Mouse (Mus musculus) forebrain, embryonic 15.5 days (tissue): ENCODE results near the gene Pet117. TPM values are rescaled to one million over a fixed set of nuclear protein-coding genes. Genes with fewer than 3 reads are reported as not detected.
"Not testable (repeated sequence)": the region's sequence is repeated elsewhere in the genome, so short reads cannot be mapped to it uniquely, and the experiment has no call there.

Source experiments
- ATAC-seq: fragments of 200-750 bp; cut with Nextera tagmentation; replicated peaks from 2 replicates; pipeline ENCODE4 v1.8.0; 2017; ENCODE audit warnings: mild to moderate bottlenecking, moderate TSS enrichment, moderate library complexity
- H3K27ac ChIP-seq: fragments of 300-500 bp; sonication (generic); replicated peaks from 2 replicates; pipeline ENCODE4 v1.5.1; 2015; ENCODE audit warnings: mild to moderate bottlenecking, inconsistent platforms
- H3K27me3 ChIP-seq: fragments of 300-500 bp; sonication (generic); 2 replicates; pipeline ENCODE4 v1.6.1; 2015; ENCODE audit warnings: inconsistent platforms
- H3K36me3 ChIP-seq: fragments of 300-500 bp; sonication (generic); 2 replicates; pipeline ENCODE4 v1.6.1; 2015; ENCODE audit warnings: mild to moderate bottlenecking, inconsistent platforms
- H3K4me1 ChIP-seq: fragments of 300-500 bp; sonication (generic); 2 replicates; pipeline ENCODE4 v1.6.1; 2015; ENCODE audit warnings: inconsistent platforms
- H3K4me2 ChIP-seq: fragments of 300-500 bp; sonication (generic); replicated peaks from 2 replicates; pipeline ENCODE4 v1.6.1; 2015; ENCODE audit warnings: mild to moderate bottlenecking, inconsistent platforms
- H3K4me3 ChIP-seq: fragments of 300-500 bp; sonication (generic); 2 replicates; pipeline ENCODE4 v1.5.1; 2015; ENCODE audit warnings: mild to moderate bottlenecking, inconsistent platforms
- H3K9ac ChIP-seq: fragments of 300-500 bp; sonication (generic); replicated peaks from 2 replicates; pipeline ENCODE4 v1.6.1; 2015; ENCODE audit warnings: mild to moderate bottlenecking, inconsistent platforms
- H3K9me3 ChIP-seq: fragments of 300-500 bp; sonication (generic); 2 replicates; pipeline ENCODE4 v1.6.1; 2016; ENCODE audit warnings: inconsistent platforms
- WGBS: fragments of 180-500 bp; shearing (Covaris S2); methylation state at CpG from one replicate; pipeline ENCODE4 v1.1.7; 2015; ENCODE audit warnings: mixed read lengths; 5-methylcytosine and 5-hydroxymethylcytosine counted together
- polyA plus RNA-seq: library from polyadenylated mRNA; unstranded; fragments of >200 nt; fragmentation: Nextera tagmentation; extraction: Ambion mirVana; gene quantifications from 2 replicates; pipeline ENCODE4 v1.2.1, GENCODE M21; 2015

Gene Pet117
- polyA plus RNA-seq, 1 experiment from 2014 or later, result not detected

DNA sequence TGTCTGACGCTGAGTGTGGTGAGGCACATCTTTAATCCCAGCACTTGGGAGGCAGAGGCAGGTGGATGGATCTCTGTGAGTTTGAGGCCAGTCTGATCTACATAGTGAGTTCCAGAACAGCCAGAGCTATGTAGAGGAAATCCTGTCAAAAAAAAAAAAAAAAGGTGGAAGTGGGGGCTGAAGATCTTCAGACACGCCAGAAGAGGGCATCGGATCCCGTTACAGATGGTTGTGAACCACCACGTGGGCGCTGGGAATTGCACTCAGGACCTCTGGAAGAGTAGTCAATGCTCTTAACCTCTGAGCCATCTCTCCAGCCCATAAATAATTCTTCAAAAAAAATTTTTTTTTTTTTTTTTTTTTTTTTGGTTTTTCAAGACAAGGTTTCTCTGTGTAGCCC, 30.6 kb upstream of the Pet117 start:
- peaks cover 26% of the 10 kb centered on the region for H3K27me3 ChIP-seq
- H3K9me3 ChIP-seq, H3K4me2 ChIP-seq, H3K27ac ChIP-seq, H3K4me1 ChIP-seq, H3K36me3 ChIP-seq, ATAC-seq, H3K9ac ChIP-seq, H3K4me3 ChIP-seq: not testable (repeated sequence)
- 72% methylated on average over 6 of the region's 6 CpGs for WGBS

DNA sequence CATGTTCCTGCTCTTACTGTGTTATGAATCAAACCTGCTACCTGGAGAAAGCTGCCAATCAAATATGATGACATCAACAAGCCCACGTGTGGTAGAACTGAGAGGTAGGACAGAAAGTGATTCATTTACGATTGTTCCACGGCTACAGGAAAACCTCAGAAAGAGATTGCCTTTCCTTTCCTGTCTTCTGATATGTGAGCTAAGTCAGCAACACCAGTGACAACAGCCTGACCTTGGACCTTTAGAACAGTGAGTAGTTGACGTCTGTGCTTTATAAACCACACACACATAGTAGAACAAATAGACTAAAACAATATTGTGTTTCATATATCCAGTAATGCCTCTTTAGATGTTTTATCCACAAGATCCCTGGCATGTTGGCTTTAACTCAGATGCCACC, 25.6 kb upstream of the Pet117 start:
- Histone ChIP-seq H3K9ac (no peak overlapping the region), H3K27me3 (no peaks in the 10 kb centered on the region), H3K9me3 (no peaks in the 10 kb centered on the region), H3K4me3 (no peak overlapping the region), H3K4me1 (no peaks in the 10 kb centered on the region), H3K4me2 (no peak overlapping the region), H3K36me3 (no peaks in the 10 kb centered on the region), H3K27ac (no peak overlapping the region)
- 88% methylated on average over 4 of the region's 4 CpGs for WGBS
- no peak for ATAC-seq

DNA sequence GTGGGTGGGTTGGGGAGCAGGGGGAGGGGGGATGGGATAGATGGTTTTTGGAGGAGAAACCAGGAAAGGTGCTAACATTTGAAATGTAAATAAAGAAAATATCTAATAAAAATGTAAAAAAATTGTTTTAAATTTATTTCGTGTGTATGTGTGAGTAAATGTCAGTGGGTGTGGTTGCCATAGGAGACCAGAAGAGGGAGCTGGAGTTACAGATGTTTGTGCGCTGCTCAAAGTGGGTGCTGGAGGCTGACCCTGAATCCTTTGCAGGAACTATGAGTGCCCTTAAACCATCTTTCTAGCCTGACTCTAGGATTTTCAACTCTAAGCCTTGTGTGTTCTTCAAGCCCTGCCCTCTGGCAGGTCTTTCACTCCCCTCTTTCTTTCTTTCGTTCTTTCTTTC, 20.3 kb upstream of the Pet117 start:
- no peak for ATAC-seq
- Histone ChIP-seq H3K4me3 (no peak overlapping the region), H3K9ac (no peak overlapping the region), H3K27ac (no peak overlapping the region), H3K27me3 (no peaks in the 10 kb centered on the region), H3K4me1 (no peaks in the 10 kb centered on the region), H3K4me2 (no peak overlapping the region), H3K36me3 (no peaks in the 10 kb centered on the region), H3K9me3 (no peaks in the 10 kb centered on the region)
- 59% methylated on average over 3 of the region's 3 CpGs for WGBS

GRCm38 (mm10) chr2:144352843-144353242, 16.0 kb upstream of the Pet117 start:
- H3K36me3 ChIP-seq, result no peaks in the 10 kb centered on the region
- 89% methylated on average over 11 of the region's 11 CpGs for whole genome bisulfite sequencing
- H3K9me3 ChIP-seq, result no peaks in the 10 kb centered on the region
- H3K4me3 ChIP-seq, result no peak overlapping the region
- ATAC-seq, result no peak
- no peaks in the 10 kb centered on the region for H3K4me1 ChIP-seq
- H3K9ac ChIP-seq, result no peak overlapping the region
- H3K27ac ChIP-seq, result no peak overlapping the region
- H3K4me2 ChIP-seq, result no peak overlapping the region
- H3K27me3 ChIP-seq, result no peaks in the 10 kb centered on the region

DNA sequence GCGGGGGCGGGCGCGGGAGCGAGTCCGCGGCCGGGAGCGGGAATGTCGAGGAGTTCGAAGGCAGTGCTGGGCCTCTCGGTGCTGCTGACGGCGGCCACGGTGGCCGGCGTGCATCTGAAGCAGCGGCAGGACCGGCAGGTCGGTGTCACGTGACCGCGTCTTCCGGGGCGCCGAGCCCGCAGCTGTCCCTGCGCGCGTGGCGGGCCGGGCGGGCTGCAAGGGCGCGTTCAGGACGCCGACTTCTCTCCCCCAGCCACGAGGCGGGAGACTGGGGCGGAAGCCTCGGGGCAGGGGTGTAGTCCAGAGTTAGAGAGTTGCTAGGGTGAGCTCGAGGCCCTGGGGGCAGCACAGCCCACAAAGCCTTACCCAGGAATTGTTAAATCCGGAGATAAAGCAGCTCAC, 225 bp downstream of the Pet117 start:
- H3K27ac ChIP-seq, result peak overlapping the region; percentile 96
- peak overlapping the region; percentile 87 for H3K9ac ChIP-seq
- no peaks in the 10 kb centered on the region for H3K27me3 ChIP-seq
- H3K4me2 ChIP-seq, result peak overlapping the region; percentile 60
- WGBS, result 0% methylated on average over 42 of the region's 43 CpGs
- ATAC-seq, result peak; percentile 92
- peaks cover 16% of the 10 kb centered on the region for H3K4me1 ChIP-seq
- H3K4me3 ChIP-seq, result peak overlapping the region; percentile 79
- H3K36me3 ChIP-seq, result peaks cover 11% of the 10 kb centered on the region
- no peaks in the 10 kb centered on the region for H3K9me3 ChIP-seq

- Histone ChIP-seq H3K4me3 (peak overlapping the region; percentile 79), H3K9ac (peak overlapping the region; percentile 87), H3K4me2 (peak overlapping the region; percentile 60), H3K27me3 (no peaks in the 10 kb centered on the region), H3K36me3 (peaks cover 16% of the 10 kb centered on the region), H3K4me1 (peaks cover 16% of the 10 kb centered on the region), H3K9me3 (no peaks in the 10 kb centered on the region), H3K27ac (peak overlapping the region; percentile 96)
- under 1% methylated on average over 12 of the region's 12 CpGs for WGBS
- 0 out of 2 replicates have a peak, but pooled peaks have one; percentile 17 for ATAC-seq
Measured at GRCm38 (mm10) chr2:144369511-144369910, 715 bp downstream of the Pet117 start.

DNA sequence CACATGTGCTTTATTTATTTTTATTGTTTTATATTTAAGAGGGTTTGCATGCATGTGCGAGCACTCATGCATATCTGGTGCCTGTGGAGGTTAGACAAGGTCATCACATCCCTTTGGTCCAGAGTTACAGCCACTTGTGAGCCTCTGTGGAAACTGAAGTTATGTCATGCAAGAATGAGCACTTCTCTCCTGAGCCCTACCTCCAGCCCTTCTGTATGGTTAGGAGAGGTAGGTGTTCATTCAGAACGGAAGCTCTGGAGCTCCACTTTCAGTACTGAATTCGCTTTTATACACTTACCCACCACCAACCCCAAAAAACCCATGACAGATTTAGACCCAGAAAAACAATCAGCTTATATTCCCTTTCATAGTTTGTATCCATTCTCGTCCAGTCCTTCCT, 2.8 kb downstream of the Pet117 start:
- ATAC-seq, result no peak
- Histone ChIP-seq H3K4me1 (peaks cover 16% of the 10 kb centered on the region), H3K36me3 (peaks cover 34% of the 10 kb centered on the region), H3K9me3 (no peaks in the 10 kb centered on the region), H3K27me3 (no peaks in the 10 kb centered on the region), H3K9ac (no peak overlapping the region), H3K4me3 (no peak overlapping the region), H3K27ac (no peak overlapping the region), H3K4me2 (no peak overlapping the region)
- 90% methylated on average over 4 of the region's 4 CpGs for WGBS

DNA sequence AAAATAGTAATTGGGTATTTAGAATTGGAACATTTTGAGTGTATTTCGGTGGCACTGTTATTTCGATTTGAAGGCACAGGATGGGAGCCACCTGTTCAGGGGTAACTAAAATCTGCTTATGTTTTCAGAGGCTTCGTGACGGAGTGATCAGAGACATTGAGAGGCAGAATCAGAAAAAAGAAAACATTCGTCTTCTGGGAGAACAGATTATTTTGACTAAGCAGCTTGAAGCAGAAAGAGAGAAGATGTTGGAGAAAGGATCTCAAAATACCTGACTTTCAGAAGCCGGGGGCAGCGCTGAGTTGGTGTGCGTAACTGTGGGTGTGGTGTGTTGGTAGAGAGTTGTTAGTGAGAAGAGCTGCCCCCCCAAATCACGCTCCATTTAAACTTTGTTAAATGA, 4.3 kb downstream of the Pet117 start:
- H3K36me3 ChIP-seq, result peaks cover 44% of the 10 kb centered on the region
- WGBS, result 91% methylated on average over 9 of the region's 9 CpGs
- H3K9me3 ChIP-seq, result no peaks in the 10 kb centered on the region
- no peaks in the 10 kb centered on the region for H3K27me3 ChIP-seq
- no peak overlapping the region for H3K9ac ChIP-seq
- no peak overlapping the region for H3K4me2 ChIP-seq
- peaks cover 16% of the 10 kb centered on the region for H3K4me1 ChIP-seq
- H3K4me3 ChIP-seq, result no peak overlapping the region
- no peak overlapping the region for H3K27ac ChIP-seq
- no peak for ATAC-seq

DNA sequence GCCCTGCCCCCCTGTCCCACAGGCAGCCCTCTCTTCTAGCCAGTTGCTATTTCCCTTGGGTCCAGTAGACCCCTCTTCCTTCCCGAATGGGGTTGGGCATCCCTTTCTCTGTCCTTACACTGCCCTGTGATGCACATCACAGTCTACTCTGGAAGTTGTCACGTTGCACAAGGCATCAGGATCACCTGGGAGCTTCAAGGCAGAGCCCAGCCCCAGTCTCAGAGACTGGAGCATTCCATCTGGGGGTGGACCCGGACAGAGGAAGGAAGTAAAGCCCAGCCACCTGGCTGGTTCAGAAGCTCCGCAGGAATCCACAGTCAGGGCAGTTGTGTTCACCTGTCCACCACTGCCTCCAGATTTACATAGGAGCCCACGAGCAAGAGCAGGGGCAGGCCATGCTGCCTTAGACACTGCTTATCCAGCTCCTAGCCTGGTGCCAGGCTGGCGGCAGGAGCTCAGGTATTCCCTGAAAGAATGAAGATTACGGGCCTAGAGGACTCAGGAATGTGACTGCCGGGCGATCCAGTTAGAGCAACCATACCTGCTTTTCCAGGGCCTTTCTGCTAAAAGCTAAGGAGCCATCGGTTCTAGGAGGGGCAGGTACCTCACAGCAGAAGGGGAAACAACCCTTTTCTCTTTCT, 6.4 kb downstream of the Pet117 start:
- Histone ChIP-seq H3K36me3 (peaks cover 63% of the 10 kb centered on the region), H3K4me3 (no peak overlapping the region), H3K27me3 (no peaks in the 10 kb centered on the region), H3K27ac (no peak overlapping the region), H3K4me2 (no peak overlapping the region), H3K4me1 (peaks cover 7% of the 10 kb centered on the region), H3K9ac (no peak overlapping the region), H3K9me3 (no peaks in the 10 kb centered on the region)
- WGBS, result 92% methylated on average over 10 of the region's 10 CpGs
- no peak for ATAC-seq

DNA sequence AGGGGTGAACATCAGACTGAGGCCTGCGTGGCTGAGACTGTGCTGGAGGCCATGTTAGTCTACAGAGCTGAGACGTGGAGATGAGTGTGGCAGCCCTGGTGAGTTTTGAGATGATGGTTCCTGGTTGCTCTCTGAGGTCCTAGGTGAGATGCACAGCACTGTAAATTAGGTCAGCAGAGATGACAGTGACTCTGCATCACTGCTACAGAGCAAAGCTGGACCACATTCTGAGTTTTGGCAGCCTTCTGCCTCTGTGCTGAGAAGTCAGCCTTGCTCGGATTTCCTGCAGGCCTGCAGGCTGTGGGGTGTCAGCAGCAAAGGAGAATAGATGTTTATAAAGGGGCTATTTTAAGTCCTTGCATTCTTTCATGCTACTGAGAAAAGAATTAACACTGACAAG, 12.5 kb downstream of the Pet117 start:
- Histone ChIP-seq H3K9ac (no peak overlapping the region), H3K9me3 (no peaks in the 10 kb centered on the region), H3K27ac (no peak overlapping the region), H3K4me1 (no peaks in the 10 kb centered on the region), H3K27me3 (no peaks in the 10 kb centered on the region), H3K4me3 (no peak overlapping the region), H3K4me2 (no peak overlapping the region), H3K36me3 (peaks cover 71% of the 10 kb centered on the region)
- 77% methylated on average over 3 of the region's 3 CpGs for WGBS
- ATAC-seq, result no peak

- Histone ChIP-seq H3K36me3 (peaks cover 67% of the 10 kb centered on the region), H3K27me3 (no peaks in the 10 kb centered on the region), H3K27ac (no peak overlapping the region), H3K4me1 (no peaks in the 10 kb centered on the region), H3K4me2 (no peak overlapping the region), H3K9ac (no peak overlapping the region), H3K4me3 (no peak overlapping the region), H3K9me3 (no peaks in the 10 kb centered on the region)
- ATAC-seq, result no peak
- WGBS, result 84% methylated on average over 4 of the region's 4 CpGs
Measured at GRCm38 (mm10) chr2:144381741-144382140, 12.9 kb downstream of the Pet117 start.

- H3K27ac ChIP-seq, result no peak overlapping the region
- peaks cover 62% of the 10 kb centered on the region for H3K36me3 ChIP-seq
- no peaks in the 10 kb centered on the region for H3K4me1 ChIP-seq
- no peaks in the 10 kb centered on the region for H3K27me3 ChIP-seq
- no peak for ATAC-seq
- H3K4me2 ChIP-seq, result no peak overlapping the region
- no peak overlapping the region for H3K4me3 ChIP-seq
- H3K9ac ChIP-seq, result no peak overlapping the region
- no peaks in the 10 kb centered on the region for H3K9me3 ChIP-seq
- WGBS, result 83% methylated on average over 7 of the region's 7 CpGs
Measured at GRCm38 (mm10) chr2:144382624-144383138, 13.9 kb downstream of the Pet117 start.

DNA sequence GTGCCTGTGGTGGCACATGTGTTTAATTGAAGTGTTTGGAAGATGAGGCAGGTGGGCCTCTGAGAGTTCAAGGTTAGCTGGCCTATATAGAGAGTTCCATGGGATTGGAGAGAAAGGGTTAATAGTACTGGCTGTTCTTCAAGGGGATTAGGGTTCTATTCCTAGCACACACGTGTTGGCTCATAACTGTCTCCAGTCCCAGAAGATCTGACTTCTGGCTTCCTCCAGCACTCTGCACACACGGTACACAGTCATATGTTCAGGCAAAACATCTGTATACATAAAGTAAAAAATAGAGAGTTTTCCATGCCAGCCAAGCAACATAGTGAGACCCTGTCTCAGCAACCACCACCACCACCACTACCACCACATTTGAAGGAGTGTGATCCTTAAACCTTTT, 17.5 kb downstream of the Pet117 start:
- H3K27me3 ChIP-seq, result no peaks in the 10 kb centered on the region
- H3K9ac ChIP-seq, result no peak overlapping the region
- peaks cover 50% of the 10 kb centered on the region for H3K36me3 ChIP-seq
- ATAC-seq, result no peak
- no peak overlapping the region for H3K4me2 ChIP-seq
- no peaks in the 10 kb centered on the region for H3K9me3 ChIP-seq
- H3K4me3 ChIP-seq, result no peak overlapping the region
- H3K4me1 ChIP-seq, result no peaks in the 10 kb centered on the region
- 47% methylated on average over 2 of the region's 2 CpGs for WGBS
- no peak overlapping the region for H3K27ac ChIP-seq
